Mouse (Mus musculus): ENCODE results near the gene Wwc1.

Wwc1 gene

DNA sequence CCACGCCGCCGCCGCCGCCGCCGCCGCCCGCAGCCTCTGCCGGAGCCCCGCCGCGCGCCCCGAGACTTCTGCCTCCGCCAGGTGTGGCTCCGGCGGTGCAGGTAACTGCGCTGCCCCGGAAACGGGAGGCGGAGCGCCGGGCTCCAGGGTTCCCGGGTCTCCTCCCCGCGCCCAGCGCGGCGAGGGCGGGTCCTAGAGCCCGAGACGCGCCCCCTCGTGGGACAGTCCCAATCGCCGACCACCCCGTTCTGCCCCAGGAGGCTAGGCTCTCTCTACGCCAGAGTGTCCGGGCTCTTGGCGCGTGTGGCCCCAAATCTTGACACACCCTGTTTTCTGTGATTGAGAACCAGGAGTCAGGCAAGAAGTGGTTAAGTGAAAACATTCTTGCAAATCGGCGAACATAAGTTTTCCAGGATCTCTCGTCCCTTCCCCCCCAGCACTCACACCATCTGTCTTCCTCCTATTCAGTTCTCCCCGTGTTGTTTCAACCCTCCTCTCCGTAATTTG is at the start of gene Wwc1:
Gene Wwc1 (minus strand): TSS at position 117 of the 507 bp plus-strand sequence.
- peak; percentile 26 for DNase-seq (ENCODE audit: low spot score)

DNA sequence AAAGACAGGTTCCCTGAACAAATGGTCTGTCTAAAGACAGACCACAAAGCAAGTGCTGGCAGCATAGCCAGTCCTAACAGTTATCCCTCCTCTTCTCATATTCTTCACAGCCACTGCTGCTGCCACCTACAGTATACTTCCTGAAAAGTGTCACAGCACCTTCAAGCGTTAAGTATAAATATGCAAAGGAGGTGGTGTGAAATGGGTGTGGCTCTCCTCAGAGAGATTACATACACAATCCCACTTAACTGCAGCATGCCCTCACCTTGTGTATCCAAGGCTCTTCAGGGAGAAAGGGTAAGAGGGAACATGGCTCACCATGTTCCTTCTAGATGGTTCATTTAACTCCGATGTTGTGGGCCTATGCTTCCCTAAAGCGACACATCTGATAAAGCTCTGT is 39.7 kb upstream of the Wwc1 start:
- no peak for DNase-seq (ENCODE audit: low spot score)

DNA sequence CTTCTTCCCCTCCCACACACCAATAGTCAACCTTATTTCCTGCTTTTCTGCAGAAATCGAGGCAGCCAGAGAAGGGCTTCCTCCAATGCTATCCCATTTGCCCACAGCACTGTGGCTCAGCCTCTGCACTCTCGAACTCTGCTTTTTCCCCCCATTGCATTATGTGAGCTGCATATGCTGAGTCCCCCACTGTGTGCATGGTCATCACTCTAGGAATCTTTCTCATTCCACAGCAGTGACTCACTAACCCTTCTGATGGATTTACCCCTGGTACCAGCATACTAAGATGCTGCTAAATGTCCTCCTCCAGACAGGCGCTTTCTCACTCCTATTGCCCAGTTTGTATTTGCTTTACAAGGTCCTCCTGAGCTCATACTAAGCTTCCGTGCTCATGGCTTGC is 32.9 kb upstream of the Wwc1 start:
- DNase-seq (ENCODE audit: low spot score), result no peak

- DNase-seq (ENCODE audit: low spot score), result no peak
Observed at GRCm38 (mm10) chr11:36009281-36010208, 29.2 kb upstream of the Wwc1 start.

GRCm38 (mm10) chr11:36002900-36003299 is 22.6 kb upstream of the Wwc1 start:
- DNase-seq (ENCODE audit: low spot score), result no peak

- DNase-seq (ENCODE audit: low spot score), result peak; percentile 70
Observed at GRCm38 (mm10) chr11:36001282-36001970, 21.1 kb upstream of the Wwc1 start.

- no peak for DNase-seq (ENCODE audit: low spot score)
Observed at GRCm38 (mm10) chr11:36000585-36001281, 20.4 kb upstream of the Wwc1 start.

GRCm38 (mm10) chr11:36000038-36000437 is 19.7 kb upstream of the Wwc1 start:
- no peak for DNase-seq (ENCODE audit: low spot score)

DNA sequence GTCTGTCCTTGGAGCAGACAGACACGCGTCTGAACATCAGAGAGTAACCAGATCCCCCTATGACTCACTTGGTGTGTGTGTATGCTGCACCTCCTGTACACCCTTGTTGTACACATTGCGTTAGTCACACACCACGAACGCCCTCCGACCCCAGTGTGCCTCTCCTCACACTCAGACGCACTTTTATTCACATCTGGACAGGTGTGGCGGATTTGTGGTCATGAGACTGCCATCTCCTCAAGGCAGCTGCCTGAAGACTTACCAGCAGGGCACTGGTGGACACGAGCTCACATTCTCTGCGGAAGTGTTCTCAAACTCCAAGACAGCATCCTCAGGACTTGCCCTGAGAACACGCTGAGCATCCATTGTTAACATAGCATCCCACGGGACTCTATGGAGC is 17.7 kb upstream of the Wwc1 start:
- no peak for DNase-seq (ENCODE audit: low spot score)

DNA sequence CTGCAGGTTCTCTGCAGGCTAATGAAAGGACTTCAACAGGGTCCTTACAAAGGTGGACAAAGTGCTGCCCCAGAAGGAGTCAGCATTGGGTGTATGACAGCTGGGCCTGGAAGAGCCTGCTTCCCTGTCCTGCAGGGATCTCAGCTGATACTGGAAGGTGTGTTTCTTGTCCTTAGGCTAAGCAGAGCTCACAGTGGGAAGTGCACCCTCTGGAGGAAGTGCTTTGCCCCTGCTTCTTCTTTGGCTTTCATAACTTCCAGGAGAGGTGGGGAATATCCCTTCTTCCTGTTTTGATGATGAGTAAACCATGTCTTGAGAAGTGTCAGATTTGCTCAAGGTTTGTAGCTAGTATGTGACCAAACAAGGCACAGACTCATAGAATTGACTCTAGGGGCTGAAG is 15.0 kb upstream of the Wwc1 start:
- DNase-seq (ENCODE audit: low spot score), result no peak

DNA sequence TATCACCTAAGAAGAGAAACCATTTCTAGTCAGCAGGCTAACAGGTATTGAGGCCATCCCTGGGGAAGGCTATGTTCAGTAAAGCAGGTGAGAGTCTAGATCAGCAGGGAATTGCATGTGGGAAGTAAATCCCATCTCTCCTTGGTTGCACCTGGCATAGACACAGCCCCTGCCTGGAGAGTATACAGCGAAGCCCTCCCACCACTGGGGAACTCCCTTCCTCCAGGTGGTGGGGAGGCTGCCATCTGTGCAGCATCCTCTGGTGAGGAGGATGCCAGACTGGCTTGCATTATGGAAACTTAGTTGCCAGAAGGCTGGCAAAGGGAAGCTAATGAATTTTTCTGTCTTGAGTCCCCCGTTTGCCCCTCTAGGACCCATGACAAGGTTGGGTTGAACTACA is 11.5 kb upstream of the Wwc1 start:
- DNase-seq (ENCODE audit: low spot score), result no peak

GRCm38 (mm10) chr11:35989967-35990366 is 9.6 kb upstream of the Wwc1 start:
- no peak for DNase-seq (ENCODE audit: low spot score)

- no peak for DNase-seq (ENCODE audit: low spot score)
Observed at GRCm38 (mm10) chr11:35985841-35986393, 5.6 kb upstream of the Wwc1 start.

GRCm38 (mm10) chr11:35982734-35983133 is 2.4 kb upstream of the Wwc1 start:
- no peak for DNase-seq (ENCODE audit: low spot score)

- no peak for DNase-seq (ENCODE audit: low spot score)
Observed at GRCm38 (mm10) chr11:35979733-35980410, 455 bp downstream of the Wwc1 start.

DNA sequence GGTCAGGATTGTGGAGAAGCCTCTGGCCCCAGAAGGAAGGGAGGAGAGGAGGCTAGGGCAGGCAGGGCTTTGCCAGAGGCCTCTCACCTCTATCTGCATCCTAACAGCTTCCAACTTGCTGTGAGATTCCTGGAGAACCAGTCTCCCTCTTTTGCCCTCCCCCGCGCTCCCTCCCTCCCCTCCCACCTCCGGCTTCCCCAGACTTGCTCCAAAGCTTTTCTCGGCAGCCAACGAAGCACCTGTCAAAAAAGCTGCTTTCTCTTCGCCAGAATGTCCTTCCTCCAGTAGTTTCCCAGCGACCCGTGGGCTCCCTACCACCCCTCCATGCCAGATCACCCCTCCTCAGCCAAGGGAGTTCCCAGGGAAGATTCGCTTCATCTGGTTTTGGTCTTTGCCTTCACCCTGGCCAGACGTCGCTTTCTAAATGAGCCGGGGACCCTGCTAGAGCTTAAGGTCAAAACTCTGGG is 1.0 kb downstream of the Wwc1 start:
- DNase-seq (ENCODE audit: low spot score), result no peak

- no peak for DNase-seq (ENCODE audit: low spot score)
Observed at GRCm38 (mm10) chr11:35977796-35978195, 2.5 kb downstream of the Wwc1 start.

- DNase-seq (ENCODE audit: low spot score), result no peak
Observed at GRCm38 (mm10) chr11:35977096-35977495, 3.2 kb downstream of the Wwc1 start.

- no peak for DNase-seq (ENCODE audit: low spot score)
Observed at GRCm38 (mm10) chr11:35976482-35976881, 3.8 kb downstream of the Wwc1 start.

DNA sequence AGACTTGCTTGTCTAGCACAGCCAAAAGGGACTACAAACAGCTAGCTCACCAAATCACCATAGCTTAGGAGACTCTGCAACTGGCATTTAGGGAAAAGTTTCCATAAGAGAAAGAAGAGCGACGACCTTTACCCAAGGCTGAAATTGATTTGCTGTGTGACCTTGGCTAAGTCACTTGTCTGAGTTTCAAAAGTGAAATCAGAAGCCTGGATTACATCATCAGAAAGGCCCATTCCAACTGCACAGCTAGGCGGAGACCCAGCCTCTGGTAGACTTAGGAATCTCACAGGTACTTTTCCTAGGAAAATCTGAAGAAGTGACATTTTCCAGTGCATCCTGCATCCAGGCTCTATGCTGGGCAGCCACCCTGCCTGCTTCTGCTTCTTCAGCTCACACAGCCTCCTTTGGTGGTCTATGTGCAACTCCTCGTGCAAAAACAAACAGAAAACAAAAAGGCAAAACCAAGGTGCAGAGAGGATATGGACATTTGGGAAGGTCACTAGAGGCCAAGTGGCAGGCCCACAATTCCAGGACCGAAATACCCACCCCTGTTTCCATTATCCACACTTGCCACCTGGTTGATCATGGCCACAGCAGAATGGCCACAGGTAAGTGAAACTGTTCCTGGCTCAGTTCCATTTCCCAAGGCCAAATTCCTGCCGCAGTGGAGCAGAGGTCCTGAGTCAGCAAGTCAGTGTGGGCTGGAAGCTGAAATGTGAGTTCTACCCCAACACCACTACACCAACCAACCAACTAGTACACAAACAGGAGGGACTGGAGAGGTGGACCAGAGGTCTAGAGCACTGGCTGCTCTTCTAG is 5.5 kb downstream of the Wwc1 start:
- DNase-seq (ENCODE audit: low spot score), result no peak

DNA sequence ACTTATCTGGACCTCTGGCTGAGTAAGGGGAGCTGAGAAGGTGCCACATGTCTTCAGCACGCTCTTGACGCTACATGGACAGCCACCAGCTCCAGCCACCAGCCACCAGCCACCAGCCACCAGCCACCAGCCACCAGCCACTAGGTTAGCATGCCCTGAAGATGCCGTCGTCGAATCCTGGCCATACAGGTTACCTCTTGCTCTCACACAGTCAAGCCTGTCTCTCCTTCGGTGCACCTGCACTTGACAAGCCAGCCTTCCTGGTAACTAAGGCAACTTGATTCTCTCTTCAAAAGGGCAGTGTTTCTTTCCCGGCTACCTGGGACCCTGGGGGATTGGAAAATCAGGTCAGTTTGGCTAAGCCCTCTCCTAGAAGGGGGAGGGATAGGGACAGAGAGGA is 7.2 kb downstream of the Wwc1 start:
- DNase-seq (ENCODE audit: low spot score), result no peak

Data from ovary, adult 18-20 months (tissue).